Mouse (Mus musculus): ENCODE data around the gene Chkb.

Chkb gene

DNA sequence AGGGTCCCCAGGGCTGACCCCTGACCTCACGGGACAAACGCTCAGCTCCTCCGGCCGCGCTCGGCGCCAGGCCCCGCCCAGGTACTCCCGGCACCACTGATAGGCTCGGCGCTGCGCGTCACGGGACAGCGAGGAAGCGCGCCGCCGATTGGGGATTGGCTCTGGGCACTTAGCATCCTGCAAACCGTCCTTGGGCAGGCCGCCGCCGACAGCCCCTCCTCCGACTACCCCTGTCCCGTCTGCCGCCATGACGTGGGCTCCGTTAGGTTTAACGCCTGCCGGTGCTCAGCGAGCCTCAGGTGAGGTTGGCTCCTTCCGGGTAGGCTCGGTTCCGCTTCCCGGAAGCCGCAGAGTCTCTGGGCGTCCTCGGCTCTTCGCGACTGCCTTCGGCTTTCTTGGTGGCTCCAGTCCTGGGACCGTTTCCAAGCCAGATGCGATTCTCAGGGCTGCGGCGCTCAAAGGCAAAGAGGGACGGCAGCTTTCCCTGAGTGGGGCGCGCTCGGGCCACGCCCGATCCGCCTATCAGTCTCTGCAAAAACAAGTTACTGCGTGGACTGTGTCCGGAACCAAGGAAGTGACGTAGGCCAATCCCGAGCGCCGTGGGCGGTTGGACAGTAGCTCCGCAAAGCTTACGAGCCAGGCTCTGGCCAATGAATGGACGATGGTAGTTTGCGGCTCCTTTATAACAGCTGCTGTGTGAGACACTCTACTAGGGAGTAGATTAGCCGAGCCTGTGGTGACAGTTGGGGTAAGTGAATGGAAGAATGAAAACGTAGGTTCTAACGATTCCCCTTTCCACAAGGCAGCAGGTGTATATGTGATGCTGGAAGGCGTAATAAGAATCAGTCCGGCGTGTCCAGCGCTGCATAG is at the start of gene Chkb, which contains the start of the genes C730034F03Rik and Gm44502:
TSS of gene Chkb (minus strand) at position 557 of the 870 bp plus-strand sequence.
TSS of gene C730034F03Rik (plus strand) at position 238 of the 870 bp plus-strand sequence.
TSS of gene Gm44502 (minus strand) at position 345 of the 870 bp plus-strand sequence.
- DNase-seq: peak; percentile 93

DNA sequence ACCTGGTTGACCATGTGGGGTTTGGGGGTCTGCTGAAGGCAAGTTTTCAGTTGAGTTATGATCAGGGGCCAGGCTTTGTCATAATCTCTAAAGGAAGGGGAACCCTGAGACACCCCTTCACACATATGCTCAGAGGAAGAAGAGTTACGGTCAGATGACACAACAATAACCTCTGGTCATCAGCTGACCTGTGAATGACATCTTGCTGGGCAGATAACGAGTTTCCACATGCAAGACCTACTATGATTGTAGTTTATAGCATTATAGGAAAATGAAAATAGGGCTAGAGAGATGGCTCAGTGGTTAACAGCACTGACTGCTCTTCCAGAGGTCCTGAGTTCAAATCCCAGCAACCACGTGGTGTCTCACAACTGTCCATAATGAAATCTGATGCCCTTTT is 48.9 kb upstream of the Chkb start:
- no peak for DNase-seq

DNA sequence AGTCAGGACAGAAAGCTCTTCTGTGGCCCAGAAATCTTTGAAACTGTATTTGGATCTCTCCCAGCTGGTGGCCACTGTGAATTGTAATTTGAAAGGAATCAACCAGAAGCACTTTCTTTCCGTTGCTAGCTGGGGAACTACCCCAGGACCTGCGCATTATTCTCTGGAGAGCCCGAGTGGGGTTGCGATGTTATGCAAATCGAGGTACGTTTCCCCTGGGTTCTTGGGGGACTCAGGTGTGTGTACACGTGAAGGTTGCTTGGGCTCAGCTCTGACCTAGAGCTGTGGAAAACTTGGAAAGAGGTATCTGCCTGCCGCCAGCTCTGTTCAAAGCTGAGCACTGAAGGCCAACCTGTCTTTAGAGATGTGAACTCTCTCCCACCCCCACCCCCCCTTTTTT is 48.1 kb upstream of the Chkb start:
- DNase-seq: no peak

DNA sequence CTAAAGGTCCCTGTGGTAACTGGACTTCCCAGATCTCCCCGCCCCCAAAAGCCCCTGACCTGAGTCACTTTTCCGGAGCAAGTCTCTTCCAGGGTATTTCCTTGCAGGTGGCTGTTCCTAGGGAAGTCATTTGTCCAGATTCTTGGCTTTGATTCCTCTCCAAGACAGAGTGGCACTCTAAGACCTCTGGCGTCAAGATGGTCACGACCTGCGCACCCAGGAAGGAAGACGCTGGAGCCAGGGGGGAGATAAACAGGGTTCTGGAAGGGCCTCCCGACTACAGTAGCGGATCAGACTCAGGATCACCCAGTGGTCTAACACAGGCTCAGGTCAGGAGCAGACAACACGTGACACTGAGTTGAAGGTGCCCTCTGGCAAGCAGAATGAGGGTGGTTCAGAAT is 47.4 kb upstream of the Chkb start, which contains the start of gene Arsa:
TSS of gene Arsa (minus strand) at position 335 of the 401 bp plus-strand sequence.
- DNase-seq: no peak

DNA sequence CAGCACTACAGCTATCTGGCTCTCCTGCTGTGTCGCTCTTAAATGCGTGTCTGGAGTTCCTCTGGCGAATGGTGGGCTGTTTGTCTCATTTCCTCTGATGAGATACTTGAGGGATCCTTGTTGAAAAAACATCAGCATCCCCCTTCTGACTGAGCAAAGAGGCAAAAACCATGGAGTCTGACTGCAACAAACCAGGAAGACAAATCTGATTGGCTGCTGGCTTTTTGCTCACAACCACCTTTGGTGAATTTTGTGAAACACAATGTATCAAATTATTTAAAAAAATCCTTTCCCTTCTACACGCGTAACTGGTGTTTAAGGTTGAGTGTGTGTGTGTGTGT is 46.7 kb upstream of the Chkb start:
- DNase-seq: no peak

DNA sequence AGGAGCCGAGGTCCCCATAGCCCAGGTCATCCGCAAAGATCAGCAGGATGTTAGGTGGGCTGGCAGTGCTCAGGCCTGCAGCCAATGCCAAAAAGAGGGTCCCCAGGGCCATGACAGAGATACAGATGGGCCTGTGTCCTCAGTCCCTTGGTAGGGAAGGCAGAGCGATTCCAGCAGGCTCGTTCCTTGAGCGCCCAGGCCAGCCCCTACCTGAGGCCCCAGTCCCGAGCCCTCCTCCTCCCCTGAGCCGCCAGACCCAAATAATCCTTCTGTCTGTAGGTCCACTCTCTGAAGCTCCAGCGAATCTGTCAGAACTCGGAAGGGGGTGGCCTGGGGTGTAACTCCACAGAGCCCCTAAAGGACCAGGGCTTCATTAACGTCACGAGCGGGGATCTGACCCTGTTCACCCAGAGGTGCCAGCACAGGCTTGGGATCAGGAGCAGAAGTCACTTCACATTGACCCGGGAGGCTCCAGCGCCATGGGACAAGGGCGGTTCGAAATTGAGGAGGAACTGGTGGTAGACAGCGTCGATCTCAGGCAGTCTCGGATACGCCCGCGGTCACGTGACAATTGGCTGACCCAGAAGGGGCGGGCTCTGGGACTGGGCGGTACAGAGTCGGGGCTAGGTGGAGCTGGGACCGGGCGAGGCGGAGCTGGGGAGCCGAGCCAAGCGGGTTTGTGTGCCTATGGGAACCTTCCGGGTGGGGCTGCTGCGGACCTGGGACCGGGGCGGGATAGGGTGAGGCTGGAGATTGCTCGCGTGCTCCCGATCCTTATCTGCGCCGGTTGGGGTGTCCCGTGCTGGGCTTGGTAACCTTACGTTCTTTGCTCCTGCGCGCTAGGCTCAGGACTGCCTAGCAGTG is 46.1 kb upstream of the Chkb start:
- DNase-seq: peak; percentile 93

DNA sequence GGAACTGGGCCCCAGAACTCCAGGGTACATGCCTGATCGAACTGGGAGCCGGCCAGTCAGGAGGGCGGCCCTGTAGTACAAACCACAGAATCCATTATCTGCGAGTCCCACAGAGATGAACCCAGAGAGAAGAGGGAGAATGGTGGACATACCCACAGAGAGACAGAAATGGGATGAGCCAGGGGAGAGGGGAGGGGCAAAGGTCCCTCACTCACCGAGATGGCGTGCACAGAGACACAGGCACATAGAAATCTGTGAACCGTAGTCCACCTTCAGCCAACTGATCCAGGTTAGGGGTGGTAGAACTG is 45.5 kb upstream of the Chkb start:
- no peak for DNase-seq

DNA sequence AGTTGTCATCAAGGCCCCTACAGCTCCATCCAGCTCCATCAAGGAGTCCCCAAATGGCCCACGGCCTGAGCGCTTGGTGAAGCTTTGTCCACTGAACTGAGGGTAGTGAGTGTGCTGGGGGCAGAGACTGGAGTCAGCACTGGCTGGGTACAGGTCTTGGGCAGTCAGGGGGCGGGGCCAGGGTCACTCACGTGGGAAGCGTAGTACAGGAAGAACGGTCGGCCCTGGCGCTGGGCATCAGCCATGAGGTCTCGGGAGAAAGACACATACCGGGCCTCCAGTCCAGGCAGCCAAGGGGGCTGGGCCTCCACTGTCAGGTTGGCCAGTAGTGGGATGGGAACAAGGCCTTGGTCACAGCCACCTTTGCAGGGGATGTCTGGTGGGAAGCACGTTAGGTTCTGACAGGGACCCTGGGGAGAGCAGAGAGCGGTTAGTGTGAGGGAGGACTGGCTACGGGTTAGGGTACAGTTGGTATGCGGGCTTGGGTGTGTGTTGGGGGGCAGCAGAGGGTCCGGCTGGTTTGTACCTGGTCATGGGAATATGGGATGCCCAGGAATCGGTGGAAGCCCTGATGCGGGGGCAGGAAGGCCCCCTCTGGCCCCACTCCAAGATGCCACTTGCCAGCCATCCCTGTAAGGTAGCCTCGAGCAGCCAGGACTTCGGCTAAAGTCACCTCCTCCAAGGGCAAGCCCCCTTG is 45.0 kb upstream of the Chkb start:
- peak; percentile 24 for DNase-seq

DNA sequence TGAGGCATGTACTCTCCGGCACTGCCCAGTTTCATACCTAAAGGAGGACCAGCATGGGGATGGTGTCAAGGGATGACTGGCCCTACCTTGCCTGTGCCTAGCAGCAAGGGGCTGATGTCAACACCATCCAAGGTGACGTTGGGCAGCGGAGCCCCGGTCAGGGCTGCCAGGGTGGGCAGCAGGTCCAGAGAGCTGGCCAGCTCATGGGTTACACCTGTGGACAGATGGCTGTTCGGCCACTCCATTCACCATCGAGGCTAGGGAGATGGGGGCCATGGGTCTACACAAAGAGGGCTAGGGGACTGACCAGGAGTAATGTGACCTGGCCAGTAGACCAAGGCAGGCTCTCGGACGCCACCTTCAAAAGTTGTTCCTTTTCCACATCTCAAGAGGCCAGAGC is 44.2 kb upstream of the Chkb start:
- no peak for DNase-seq

DNA sequence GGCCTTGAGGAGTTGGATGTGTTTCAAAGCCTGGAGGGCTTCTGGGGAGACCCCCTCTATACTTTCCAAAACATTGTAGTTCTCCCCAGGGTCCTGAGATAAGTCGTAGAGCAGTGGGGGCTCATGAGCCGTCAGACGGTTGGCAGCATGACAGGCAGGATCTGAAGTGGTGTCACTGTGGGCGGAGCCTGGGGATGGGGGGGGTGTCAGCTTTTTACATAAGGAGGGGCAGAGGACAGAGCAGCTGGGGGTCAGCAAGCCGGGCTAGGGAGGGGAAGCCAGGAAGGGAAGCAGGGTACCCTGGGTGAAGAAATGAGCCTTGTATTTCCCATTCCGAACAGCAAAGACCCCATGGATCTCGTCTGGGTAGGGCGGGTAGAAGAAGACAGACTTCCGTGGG is 43.7 kb upstream of the Chkb start:
- no peak for DNase-seq

DNA sequence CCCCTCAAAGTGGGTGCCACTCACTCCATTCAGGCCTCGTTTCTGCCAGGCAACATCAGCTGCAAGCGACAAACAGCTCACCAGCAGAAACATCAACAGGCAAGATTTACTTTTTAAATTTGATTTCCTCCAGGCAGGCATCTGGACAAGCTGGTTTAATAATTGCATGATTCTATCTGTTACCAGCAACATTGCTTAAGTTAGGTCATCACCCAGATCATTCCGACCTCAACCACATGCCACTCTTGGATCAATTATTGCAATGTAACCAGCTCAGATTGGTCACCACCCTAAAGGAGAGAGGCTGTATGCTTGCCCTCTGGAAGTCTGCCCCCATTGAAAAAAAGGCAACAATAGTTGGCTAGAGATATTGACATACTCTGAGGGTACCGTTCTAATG is 41.8 kb upstream of the Chkb start:
- DNase-seq: no peak

DNA sequence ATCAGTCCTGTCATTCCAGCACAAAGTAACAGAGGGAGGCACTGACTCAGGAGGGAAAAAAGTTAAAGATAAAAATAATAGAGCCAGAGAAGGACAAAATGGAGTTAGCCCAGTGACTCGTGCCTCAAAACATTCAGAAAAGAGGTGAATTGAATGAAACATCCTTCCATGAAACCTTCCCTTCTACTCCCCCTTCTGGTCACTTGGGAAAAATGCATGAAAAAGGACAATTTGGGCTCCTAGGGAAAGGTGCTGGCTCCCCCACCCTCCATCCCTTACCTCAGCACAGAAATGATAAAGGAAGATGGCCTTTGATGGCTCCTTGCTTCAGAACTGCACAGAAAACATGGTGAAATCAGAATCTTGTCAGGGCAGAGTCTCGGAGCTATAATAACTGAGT is 38.9 kb upstream of the Chkb start:
- DNase-seq: no peak

DNA sequence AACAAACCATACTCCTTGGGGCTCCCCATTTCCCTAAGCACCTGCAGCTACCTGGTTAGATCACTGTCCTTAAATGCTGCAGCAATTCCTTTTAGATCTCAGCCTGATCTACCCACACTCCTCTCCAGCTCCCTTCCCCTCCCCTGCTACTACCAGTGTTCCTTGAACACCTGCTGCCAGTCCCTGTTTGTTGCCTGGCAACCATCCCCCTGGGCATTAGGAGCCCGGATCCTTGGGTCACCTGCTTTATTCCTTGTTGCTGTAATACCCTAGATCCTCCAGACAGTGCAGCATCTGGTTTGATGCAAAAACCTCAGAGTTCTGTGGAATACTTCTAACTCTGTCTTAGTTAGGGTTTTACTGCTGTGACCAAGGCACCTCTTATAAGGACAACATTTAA is 35.3 kb upstream of the Chkb start:
- DNase-seq: no peak

DNA sequence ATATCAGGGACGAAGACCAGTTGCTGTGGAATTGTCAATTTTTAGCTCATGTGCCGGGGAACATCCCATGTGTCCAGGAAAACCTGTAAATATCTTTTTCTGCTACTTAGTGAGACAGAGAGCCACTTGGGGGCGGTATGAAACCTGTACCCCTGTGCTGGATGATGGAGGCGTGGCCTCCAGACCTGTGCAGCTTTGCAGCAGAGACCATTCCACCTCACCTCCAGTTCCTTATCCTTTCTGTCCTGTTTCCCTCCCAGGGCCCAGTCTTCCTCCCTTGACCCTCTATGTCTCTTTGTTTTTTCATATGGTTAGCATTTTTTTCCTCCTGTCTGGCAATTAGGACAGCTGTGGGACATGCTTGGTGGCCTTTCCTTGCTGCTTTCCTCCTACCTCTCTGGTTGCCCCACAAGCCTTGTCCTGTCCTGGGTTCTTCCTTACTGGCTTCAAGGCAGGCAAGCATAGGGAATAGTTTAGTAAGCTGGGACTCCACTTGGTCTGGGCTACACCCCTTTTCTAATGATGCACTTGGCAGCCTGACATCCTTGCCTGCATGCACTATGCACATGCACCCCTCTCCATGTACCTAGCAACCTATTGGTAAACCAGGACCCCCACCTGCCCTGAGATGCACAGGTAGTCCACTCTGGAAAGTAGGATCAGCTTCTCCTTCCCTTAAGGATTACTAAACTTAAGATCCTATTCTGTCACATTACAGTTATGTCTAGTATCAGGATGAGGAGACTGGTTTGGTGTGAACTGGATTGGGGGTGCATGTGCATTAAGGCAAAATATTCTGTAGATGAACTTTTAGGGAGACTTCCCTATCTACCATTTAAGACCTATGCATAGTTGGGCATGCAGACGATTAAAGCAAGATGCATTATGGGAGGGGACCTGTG is 33.9 kb upstream of the Chkb start:
- DNase-seq: peak; percentile 46

DNA sequence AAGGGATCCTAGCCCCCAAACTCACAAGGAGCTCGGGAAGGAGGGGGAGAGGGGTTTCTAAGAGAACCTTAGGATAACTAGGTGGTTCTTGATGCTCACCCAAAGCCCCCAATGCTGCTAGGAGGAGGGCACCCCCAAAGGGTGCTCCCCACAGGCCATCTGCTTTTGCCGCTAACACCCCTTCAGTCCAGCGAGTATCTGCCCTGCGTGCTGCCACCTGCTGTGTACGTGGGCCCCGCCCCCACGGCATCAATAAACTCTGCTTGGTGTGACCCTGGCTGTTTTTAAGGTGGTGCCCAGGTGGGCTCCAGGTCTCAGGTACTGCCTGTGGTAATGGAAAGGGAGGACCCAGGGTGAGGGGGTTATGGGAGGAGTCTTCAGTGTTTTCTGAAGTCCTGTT is 32.5 kb upstream of the Chkb start:
- DNase-seq: no peak

DNA sequence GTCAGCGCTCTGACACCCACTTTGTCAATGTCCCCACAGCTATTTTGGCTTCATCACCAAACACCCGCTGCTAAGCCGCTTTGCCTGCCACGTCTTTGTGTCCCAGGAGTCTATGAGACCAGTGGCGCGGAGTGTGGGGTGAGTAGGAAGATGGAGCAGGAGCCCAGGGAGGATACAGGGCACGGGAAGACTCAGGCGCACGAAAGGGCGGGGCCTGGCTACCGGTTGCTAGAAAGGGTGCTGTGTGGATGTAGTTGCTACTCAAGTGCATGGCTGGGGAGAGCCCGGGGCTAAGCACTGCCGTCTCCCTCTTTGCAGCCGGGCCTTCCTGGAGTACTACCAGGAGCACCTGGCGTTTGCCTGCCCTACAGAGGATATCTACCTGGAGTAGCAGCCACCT is 31.6 kb upstream of the Chkb start:
- DNase-seq: no peak

DNA sequence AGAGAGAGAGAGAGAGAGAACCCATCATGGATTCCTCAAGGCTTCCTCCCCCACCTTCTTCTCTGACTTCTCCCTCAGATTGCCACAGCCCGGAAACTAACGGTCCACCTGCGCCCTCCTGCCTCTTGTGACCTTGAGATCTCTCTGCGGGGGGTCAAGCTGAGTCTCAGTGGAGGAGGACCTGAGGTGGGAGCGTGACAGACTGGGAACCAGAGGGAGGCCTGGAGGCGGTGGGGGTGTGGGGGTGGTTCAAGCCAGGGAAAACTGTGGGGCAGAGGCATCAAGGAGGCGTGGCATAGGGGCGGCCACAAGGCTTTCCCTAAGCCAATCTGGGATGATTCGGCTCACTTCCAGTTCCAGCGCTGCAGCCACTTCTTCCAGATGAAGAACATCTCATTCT is 30.6 kb upstream of the Chkb start:
- DNase-seq: no peak

DNA sequence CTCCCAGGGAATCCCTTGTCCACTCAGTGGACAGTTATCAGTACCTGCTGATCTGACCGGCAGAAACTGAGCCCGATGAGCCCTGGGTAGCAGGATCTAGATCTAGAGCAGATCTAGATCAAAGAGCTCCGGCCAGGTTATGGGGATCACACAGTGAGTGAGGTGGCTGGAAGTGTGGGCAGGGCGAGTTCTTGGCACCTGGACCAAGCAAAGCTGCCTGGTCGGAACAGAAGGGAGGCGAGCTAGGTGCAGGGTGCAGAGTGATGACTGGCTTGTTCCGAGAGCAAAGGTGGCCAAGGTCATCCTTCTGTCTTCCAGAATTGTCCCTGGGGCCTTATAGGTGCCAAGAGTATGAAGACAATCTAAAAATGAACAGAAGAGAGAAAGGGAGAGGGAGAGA is 30.1 kb upstream of the Chkb start:
- no peak for DNase-seq

DNA sequence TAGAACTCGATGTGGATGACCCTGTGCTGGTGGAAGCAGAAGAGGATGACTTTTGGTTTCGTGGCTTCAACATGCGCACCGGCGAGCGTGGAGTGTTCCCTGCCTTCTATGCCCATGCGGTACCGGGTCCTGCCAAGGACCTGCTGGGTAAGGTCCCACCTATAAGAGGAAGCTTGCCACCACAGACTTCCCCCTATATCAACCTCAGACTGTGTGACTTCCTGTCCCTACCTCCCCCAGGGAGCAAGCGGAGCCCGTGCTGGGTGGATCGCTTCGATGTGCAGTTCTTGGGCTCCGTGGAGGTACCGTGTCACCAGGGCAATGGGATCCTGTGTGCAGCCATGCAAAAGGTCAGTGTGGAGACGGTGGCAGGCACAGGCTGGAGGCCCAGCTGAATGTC is 29.2 kb upstream of the Chkb start:
- DNase-seq: no peak

DNA sequence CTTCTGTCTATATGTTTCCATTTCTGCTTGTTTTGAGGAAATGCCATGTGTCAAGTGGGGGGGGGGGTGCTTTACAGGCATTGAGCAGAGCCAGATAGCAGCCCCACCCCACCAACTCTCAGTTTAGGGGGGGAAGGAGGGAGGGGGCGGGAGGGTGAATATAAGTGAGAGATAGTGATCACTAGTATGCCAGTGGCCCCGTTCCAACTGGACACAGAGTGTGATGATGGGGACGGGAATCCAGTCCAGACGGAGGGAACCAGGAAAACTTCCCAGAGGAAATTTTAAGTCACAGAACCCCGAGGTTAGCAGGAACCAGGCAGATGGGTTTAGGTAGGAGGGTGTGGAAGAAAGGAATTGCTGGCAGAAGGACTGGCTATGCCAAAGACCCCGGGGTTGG is 25.9 kb upstream of the Chkb start:
- no peak for DNase-seq

DNA sequence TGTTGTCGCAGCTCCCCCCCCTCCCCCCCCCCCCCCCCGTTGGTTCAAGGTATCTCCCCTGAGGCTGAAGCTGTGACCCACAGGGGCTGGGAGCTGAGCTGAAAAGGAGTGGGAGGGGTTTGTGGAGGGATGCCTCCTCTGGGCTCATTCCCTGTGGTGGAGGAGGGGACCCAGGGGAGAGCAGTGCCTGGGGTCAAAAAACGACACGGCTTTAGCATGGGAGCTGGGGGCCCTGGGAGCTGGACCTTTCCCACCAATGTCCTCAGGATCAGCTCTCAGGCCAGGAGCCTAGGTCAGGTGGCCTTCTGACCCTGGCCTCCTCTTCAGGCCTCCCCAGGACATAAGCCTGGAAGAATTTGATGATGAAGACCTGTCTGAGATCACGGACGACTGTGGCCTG is 25.1 kb upstream of the Chkb start:
- DNase-seq: no peak

DNA sequence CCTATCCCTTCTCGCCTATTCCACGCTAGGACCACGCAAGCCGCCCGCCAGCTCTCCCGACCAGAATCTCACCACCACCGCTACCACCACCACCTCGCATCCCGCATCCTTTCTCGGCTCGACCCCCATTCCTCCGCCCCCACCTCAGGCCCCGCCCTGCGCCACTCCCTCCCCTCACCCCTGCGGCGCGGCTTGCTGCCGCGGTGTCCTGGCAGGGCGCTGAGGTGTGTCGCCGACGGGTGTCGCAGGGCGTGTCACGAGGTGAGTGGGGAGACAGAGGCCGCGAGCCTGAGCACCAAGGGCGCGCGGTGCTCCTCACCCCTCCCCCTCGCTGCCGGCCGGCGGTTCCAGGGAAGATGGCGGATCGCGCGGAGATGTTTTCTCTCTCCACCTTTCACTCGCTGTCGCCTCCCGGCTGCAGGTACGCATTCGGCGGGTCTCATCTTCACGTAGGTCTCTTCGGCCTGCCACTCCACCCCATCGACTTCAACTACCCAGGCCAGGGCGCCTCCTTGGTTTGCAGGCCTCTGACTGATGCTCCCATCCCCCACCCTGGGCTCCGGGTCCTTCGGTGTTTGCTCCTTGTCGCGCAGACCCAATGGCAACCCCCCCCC is 24.3 kb upstream of the Chkb start, which contains the start of gene Mapk8ip2:
TSS of gene Mapk8ip2 (plus strand) at position 49 of the 614 bp plus-strand sequence.
- DNase-seq: peak; percentile 22

Data from thymus, postnatal 4 days (tissue).